In the genomic region with DNA sequence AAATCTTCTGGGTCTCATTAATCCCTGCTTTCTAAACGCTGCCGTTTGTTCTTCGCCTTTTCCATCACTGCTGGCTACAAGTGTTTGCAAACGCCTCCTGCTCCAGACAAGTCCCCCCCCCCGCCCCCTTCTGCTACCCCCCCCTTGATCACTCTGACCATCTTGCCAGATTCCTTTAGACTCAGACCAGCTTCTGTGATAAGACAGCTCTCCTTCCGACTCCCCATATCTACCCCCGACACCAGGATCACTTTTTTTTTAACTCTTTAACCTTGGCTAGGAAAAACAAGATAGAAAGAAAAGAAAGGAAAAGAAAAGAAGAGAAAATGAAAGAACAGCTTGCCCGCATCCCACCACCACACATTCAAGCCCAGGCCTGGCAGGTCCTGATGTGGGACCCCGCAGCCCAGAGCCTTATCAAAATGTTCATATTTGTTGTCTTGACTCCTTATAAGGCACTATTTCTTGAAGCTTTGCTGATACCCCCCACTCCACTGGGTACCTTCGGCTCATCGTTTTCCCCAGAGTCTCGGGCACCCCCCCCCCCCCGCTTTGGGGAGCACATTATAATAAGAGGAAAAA, we compare ENCODE assay signal across 8 mouse cellular contexts. TPM values are rescaled to one million over a fixed set of nuclear protein-coding genes. Genes with fewer than 3 reads are reported as not detected.
DNase-seq lines count a peak whose midpoint lies in the region; ATAC-seq and TF ChIP-seq lines count a peak whose summit lies in the region.

No protein-coding gene starts in this region.

- H3K27me3 ChIP-seq in heart, embryonic 13.5 days (replicated peaks) = peaks cover 27% of the 10 kb centered on the region
- peaks cover 27% of the 10 kb centered on the region for H3K27me3 ChIP-seq in G1E (ENCODE audit: insufficient read depth, low read length)
- peaks cover 45% of the 10 kb centered on the region for H3K27me3 ChIP-seq in hindbrain, embryonic 10.5 days (ENCODE audit: insufficient read depth, poor library complexity, severe bottlenecking)

- H3K36me3 ChIP-seq in heart, embryonic 13.5 days = no peaks in the 10 kb centered on the region
- H3K36me3 ChIP-seq in G1E (replicated peaks) = peaks cover 17% of the 10 kb centered on the region
- no peaks in the 10 kb centered on the region for H3K36me3 ChIP-seq in hindbrain, embryonic 10.5 days

- H3K9ac ChIP-seq in heart, embryonic 13.5 days = peak overlapping the region; percentile 99

- DNase-seq in heart, adult 9 months (ENCODE audit: low spot score in 2 of 2) = no peak
- peak; percentile 62 for DNase-seq in G1E (ENCODE audit: low spot score)
- peak; percentile 10 for DNase-seq in hindbrain, embryonic 10.5 days (ENCODE audit: low spot score)
- no peak for DNase-seq in layer of hippocampus, postnatal 25 days (ENCODE audit: extremely low spot score in 1 of 2, low spot score in 1 of 2)
- DNase-seq in right cerebral cortex, postnatal 4 days = no peak
- no peak for DNase-seq in ovary, postnatal 10 days (ENCODE audit: low spot score)

- H3K4me2 ChIP-seq in heart, embryonic 13.5 days = peak overlapping the region; percentile 92

- WGBS in heart, embryonic 13.5 days = 1% methylated on average over 13 of the region's 13 CpGs
- 5% methylated on average over 13 of the region's 13 CpGs for WGBS in hindbrain, embryonic 10.5 days

- H3K9me3 ChIP-seq in heart, embryonic 13.5 days = no peaks in the 10 kb centered on the region
- no peaks in the 10 kb centered on the region for H3K9me3 ChIP-seq in G1E (replicated peaks)
- H3K9me3 ChIP-seq in hindbrain, embryonic 10.5 days = no peaks in the 10 kb centered on the region

- H3K4me1 ChIP-seq in heart, embryonic 13.5 days = peaks cover 48% of the 10 kb centered on the region
- peaks cover 66% of the 10 kb centered on the region for H3K4me1 ChIP-seq in G1E (ENCODE audit: insufficient read depth, low read depth, low read length)
- H3K4me1 ChIP-seq in hindbrain, embryonic 10.5 days (replicated peaks) = peaks cover 29% of the 10 kb centered on the region

- TF ChIP-seq CTCF in G1E (IDR thresholded peaks at IDR 0.05; ENCODE audit: low read depth, low read length) = no peak

- peak overlapping the region; percentile 94 for H3K27ac ChIP-seq in heart, embryonic 13.5 days (replicated peaks)
- peak overlapping the region; percentile 90 for H3K27ac ChIP-seq in hindbrain, embryonic 10.5 days

- peak overlapping the region; percentile 94 for H3K4me3 ChIP-seq in heart, embryonic 13.5 days
- peak overlapping the region; percentile 89 for H3K4me3 ChIP-seq in G1E (ENCODE audit: low read depth, low read length)
- peak overlapping the region; percentile 79 for H3K4me3 ChIP-seq in hindbrain, embryonic 10.5 days

- no peak for ATAC-seq in heart, embryonic 13.5 days (ENCODE audit: extremely low read depth, insufficient number of reproducible peaks, low FRiP score, low TSS enrichment)
- ATAC-seq in G1E (ENCODE audit: extremely low read depth, insufficient number of reproducible peaks, low FRiP score, poor library complexity, severe bottlenecking) = peak; percentile 63
- ATAC-seq in megakaryocyte progenitor cell, adult 5-6 weeks (replicated peaks; ENCODE audit: poor library complexity) = peak; percentile 36

RNA-seq across cellular contexts. Expression of a gene that starts 1.0 kb away (rescaled TPM):
- polyA plus RNA-seq in heart, embryonic 13.5 days (2015; fragmentation: Nextera tagmentation; extraction: Ambion mirVana) = 24.3 and 27.0 TPM in 2 replicates
- total RNA-seq in G1E (2014; fragmentation: Nextera tagmentation) = 91.4 and 93.0 TPM in 2 replicates
- 52.2 and 55.9 TPM in 2 replicates for total RNA-seq in G1E (2017)
- 65.8 and 73.5 TPM in 2 replicates for polyA plus RNA-seq in G1E (2012)
- 13.6 and 14.8 TPM in 2 replicates for polyA plus RNA-seq in hindbrain, embryonic 10.5 days (2016; fragmentation: Nextera tagmentation; extraction: Ambion mirVana)
- total RNA-seq in megakaryocyte progenitor cell, adult 5-6 weeks (2015) = 31.1 and 32.2 TPM in 2 replicates
- total RNA-seq in megakaryocyte progenitor cell, adult 5-6 weeks (2017) = 29.4 and 37.2 TPM in 2 replicates
- total RNA-seq in layer of hippocampus, postnatal 25 days (2021) = 10 to 100 TPM; 11.5 to 11.7 TPM

RNA-seq across cellular contexts. Expression of a gene that starts 9.6 kb away (rescaled TPM):
- polyA plus RNA-seq in heart, embryonic 13.5 days (2015; fragmentation: Nextera tagmentation; extraction: Ambion mirVana) = 5.2 and 5.9 TPM in 2 replicates
- 161 and 162 TPM in 2 replicates for total RNA-seq in G1E (2014; fragmentation: Nextera tagmentation)
- 106 and 112 TPM in 2 replicates for total RNA-seq in G1E (2017)
- 157 and 161 TPM in 2 replicates for polyA plus RNA-seq in G1E (2012)
- 2.0 and 2.8 TPM in 2 replicates for polyA plus RNA-seq in hindbrain, embryonic 10.5 days (2016; fragmentation: Nextera tagmentation; extraction: Ambion mirVana)
- total RNA-seq in megakaryocyte progenitor cell, adult 5-6 weeks (2015) = 25.3 and 31.0 TPM in 2 replicates
- total RNA-seq in megakaryocyte progenitor cell, adult 5-6 weeks (2017) = 31.5 and 32.4 TPM in 2 replicates
- 1 to 10 TPM; 1.1 to 1.7 TPM for total RNA-seq in layer of hippocampus, postnatal 25 days (2021)

Comparison
In these comparisons a context has a peak if more than half of its experiments do, and no peak if none do; other contexts are left out.
1. DNase-seq: peak in G1E (single experiment) and hindbrain, embryonic 10.5 days (single experiment); none in heart, adult 9 months (0 of 2), layer of hippocampus, postnatal 25 days (0 of 2), right cerebral cortex, postnatal 4 days (single experiment) and ovary, postnatal 10 days (single experiment).
2. RNA of a gene that starts 9.6 kb away (total RNA-seq): 106 to 162 TPM in G1E and 25.3 to 32.4 TPM in megakaryocyte progenitor cell, adult 5-6 weeks; 1.1 to 1.7 TPM in layer of hippocampus, postnatal 25 days; every median in the first group is over 4 times any median in the second.
3. Peak in every context shown above with its lines, with median percentiles within 50 percentile points of each other: H3K4me3 ChIP-seq.